Mouse (Mus musculus) lung, embryonic 16.5 days (tissue): ENCODE measurements around the gene Btbd35f17. TPM values are rescaled to one million over a fixed set of nuclear protein-coding genes. Genes with fewer than 3 reads are reported as not detected.
"Not testable (repeated sequence)": the region's sequence is repeated elsewhere in the genome, so short reads cannot be mapped to it uniquely, and the experiment has no call there.

ENCODE experiments used
- ATAC-seq: fragments of 200-750 bp; cut with Nextera tagmentation; 2 replicates; pipeline ENCODE4 v1.8.0; 2017; ENCODE audit warnings: low read depth, mild to moderate bottlenecking, moderate library complexity
- H3K27ac ChIP-seq: fragments of 300-500 bp; sonication (generic); 2 replicates; pipeline ENCODE4 v1.5.1; 2014; ENCODE audit warnings: mild to moderate bottlenecking, control low read depth, low read length
- H3K27me3 ChIP-seq: fragments of 300-500 bp; sonication (generic); 2 replicates; pipeline ENCODE4 v1.6.1; 2014; ENCODE audit warnings: low read depth, low read length, mixed read lengths; ENCODE audit not compliant: control insufficient read depth, insufficient read depth
- H3K36me3 ChIP-seq: fragments of 300-500 bp; sonication (generic); 2 replicates; pipeline ENCODE4 v1.6.1; 2014; ENCODE audit warnings: low read length; ENCODE audit not compliant: control insufficient read depth, insufficient read depth
- H3K4me1 ChIP-seq: fragments of 300-500 bp; sonication (generic); replicated peaks from 2 replicates; pipeline ENCODE4 v1.6.1; 2014; ENCODE audit warnings: low read length, mixed read lengths; ENCODE audit not compliant: control insufficient read depth, insufficient read depth
- H3K4me2 ChIP-seq: fragments of 300-500 bp; sonication (generic); 2 replicates; pipeline ENCODE4 v1.6.1; 2014; ENCODE audit warnings: low read depth, low read length, control low read depth
- H3K4me3 ChIP-seq: fragments of 300-500 bp; sonication (generic); 2 replicates; pipeline ENCODE4 v1.5.1; 2014; ENCODE audit warnings: mild to moderate bottlenecking, low read length, control low read depth
- H3K9ac ChIP-seq: fragments of 300-500 bp; sonication (generic); 2 replicates; pipeline ENCODE4 v1.6.1; 2014; ENCODE audit warnings: low read length, control low read depth
- H3K9me3 ChIP-seq: fragments of 300-500 bp; sonication (generic); 2 replicates; pipeline ENCODE4 v1.6.1; 2016; ENCODE audit warnings: low read length; ENCODE audit not compliant: control insufficient read depth
- WGBS: fragments of 180-500 bp; shearing (Covaris S2); extraction: QIAGEN DNeasy Blood & Tissue Kit; methylation state at CpG from one replicate; pipeline ENCODE4 v1.1.7; 2014; 5-methylcytosine and 5-hydroxymethylcytosine counted together
- polyA plus RNA-seq: library from polyadenylated mRNA; unstranded; fragments of >200 nt; fragmentation: Nextera tagmentation; extraction: Ambion mirVana; gene quantifications from 2 replicates; pipeline ENCODE4 v1.2.1, GENCODE M21; 2015

The Btbd35f17 gene
- polyA plus RNA-seq = not detected in 2 replicates

DNA sequence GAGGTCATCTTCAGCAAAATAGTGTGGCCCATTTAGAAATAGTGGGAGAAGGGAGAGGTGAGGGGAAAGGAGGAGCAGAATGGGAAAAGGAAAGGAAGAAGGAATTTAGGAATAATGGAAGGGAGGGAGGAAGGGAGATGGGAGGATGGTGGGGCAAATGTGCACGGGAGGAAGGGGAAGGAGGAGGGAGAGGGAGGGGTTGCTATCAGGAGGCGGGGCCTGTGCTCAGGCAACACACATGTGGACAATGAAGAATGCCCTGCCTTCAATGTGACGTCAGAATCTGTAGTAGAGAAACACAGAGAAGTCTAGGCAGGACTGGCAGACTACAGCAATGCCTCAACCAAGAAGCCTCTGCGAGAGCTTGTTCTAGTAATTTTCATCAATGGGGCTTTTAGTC, at the start of gene Btbd35f17:
Btbd35f17 (plus strand) TSS at position 301 of the 400 bp plus-strand sequence.
- not testable (repeated sequence) for H3K27ac ChIP-seq, H3K4me2 ChIP-seq, H3K9ac ChIP-seq, ATAC-seq, H3K36me3 ChIP-seq, H3K4me1 ChIP-seq, H3K4me3 ChIP-seq, H3K9me3 ChIP-seq, H3K27me3 ChIP-seq
- WGBS = 80% methylated on average over 1 of the region's 4 CpGs

Other genes with a start within 250 kb of the Btbd35f17 start
- not detected in 2 replicates for gene Btbd35f28, start 174.1 kb upstream of the Btbd35f17 start, polyA plus RNA-seq
- not detected in 2 replicates for gene Btbd35f20, start 79.4 kb upstream of the Btbd35f17 start, polyA plus RNA-seq